Mouse (Mus musculus) MEL (cell line): Measurements from ENCODE around the gene Opcml. TPM values are rescaled to one million over a fixed set of nuclear protein-coding genes. Genes with fewer than 3 reads are reported as not detected.

Source experiments
- DNase-seq: peaks from one replicate; pipeline ENCODE4 v3.0.0; 2011; ENCODE audit warnings: low read depth, low spot score
- H3K27ac ChIP-seq: 2 replicates; pipeline ENCODE4 v1.5.1; 2012; ENCODE audit warnings: low read depth, mild to moderate bottlenecking, control low read depth, low read length, moderate library complexity; ENCODE audit not compliant: control insufficient read depth
- H3K27me3 ChIP-seq, 2 experiments: fragments of 150-350 bp in 1 of 2; sonication (generic) in 1 of 2; 2 replicates each; pipeline ENCODE4 v1.6.1; 2012; ENCODE audit warnings: low read length in 2 of 2, mild to moderate bottlenecking in 2 of 2, improper control_type of control experiment in 1 of 2, moderate library complexity in 1 of 2; ENCODE audit not compliant: insufficient read depth in 2 of 2, control insufficient read depth in 1 of 2
- H3K36me3 ChIP-seq, 2 experiments: 2 replicates each; pipeline ENCODE4 v1.6.1; 2012 to 2014; ENCODE audit warnings: low read length in 2 of 2, improper control_type of control experiment in 1 of 2, inconsistent platforms in 1 of 2, mild to moderate bottlenecking in 1 of 2; ENCODE audit not compliant: insufficient read depth in 2 of 2, control insufficient read depth in 1 of 2
- H3K4me1 ChIP-seq, 2 experiments: fragments of 150-350 bp in 1 of 2; sonication (generic) in 1 of 2; 2 replicates each; pipeline ENCODE4 v1.6.1; 2012; ENCODE audit warnings: low read length in 2 of 2, improper control_type of control experiment in 1 of 2, mild to moderate bottlenecking in 1 of 2; ENCODE audit not compliant: insufficient read depth in 2 of 2, control insufficient read depth in 1 of 2
- H3K4me3 ChIP-seq, 2 experiments: fragments of 150-350 bp in 1 of 2; sonication (generic) in 1 of 2; 2 replicates each; pipeline ENCODE4 v1.5.1; 2012; ENCODE audit warnings: low read depth in 2 of 2, low read length in 2 of 2, mild to moderate bottlenecking in 2 of 2, moderate library complexity in 2 of 2, control low read depth in 1 of 2, improper control_type of control experiment in 1 of 2; ENCODE audit not compliant: control insufficient read depth in 1 of 2, insufficient read depth in 1 of 2
- H3K79me2 ChIP-seq: 2 replicates; pipeline ENCODE4 v1.6.1; 2012; ENCODE audit warnings: mild to moderate bottlenecking, low read length, moderate library complexity; ENCODE audit not compliant: control insufficient read depth, poor library complexity, insufficient read depth
- H3K9ac ChIP-seq: 2 replicates; pipeline ENCODE4 v1.6.1; 2012; ENCODE audit warnings: low read depth, mild to moderate bottlenecking, control low read depth, low read length, moderate library complexity; ENCODE audit not compliant: control insufficient read depth, poor library complexity, severe bottlenecking
- H3K9me3 ChIP-seq: fragments of 150-350 bp; sonication (generic); replicated peaks from 2 replicates; pipeline ENCODE4 v1.6.1; 2012; ENCODE audit warnings: mild to moderate bottlenecking, low read length, improper control_type of control experiment, moderate library complexity; ENCODE audit not compliant: insufficient read depth
- BHLHE40 ChIP-seq: IDR thresholded peaks from 2 replicates; pipeline ENCODE4 v1.6.1; 2012; ENCODE audit warnings: low read depth, mild to moderate bottlenecking, inconsistent platforms, low read length, improper control_type of control experiment, borderline replicate concordance
- CHD1 ChIP-seq: IDR thresholded peaks from 2 replicates; pipeline ENCODE4 v1.6.1; 2012; ENCODE audit warnings: low read depth, mild to moderate bottlenecking, inconsistent platforms, low read length, improper control_type of control experiment
- CHD2 ChIP-seq: IDR thresholded peaks from 2 replicates; pipeline ENCODE4 v1.6.1; 2011; ENCODE audit warnings: low read length, improper control_type of control experiment
- E2F4 ChIP-seq: IDR thresholded peaks from 2 replicates; pipeline ENCODE4 v1.6.1; 2011; ENCODE audit warnings: low read depth, low read length, improper control_type of control experiment, borderline replicate concordance
- ELF1 ChIP-seq: IDR thresholded peaks from 2 replicates; pipeline ENCODE4 v1.6.1; 2014; ENCODE audit warnings: low read depth, mild to moderate bottlenecking, inconsistent platforms, low read length, improper control_type of control experiment, moderate library complexity
- GABPA ChIP-seq: IDR thresholded peaks from 2 replicates; pipeline ENCODE4 v1.6.1; 2012; ENCODE audit warnings: low read depth, mild to moderate bottlenecking, inconsistent platforms, low read length, improper control_type of control experiment, moderate library complexity
- GATA1 ChIP-seq: IDR thresholded peaks from 2 replicates; pipeline ENCODE4 v1.6.1; 2011; ENCODE audit warnings: low read depth, low read length, improper control_type of control experiment
- HCFC1 ChIP-seq: IDR thresholded peaks from 2 replicates; pipeline ENCODE4 v1.6.1; 2012; ENCODE audit warnings: low read depth, mild to moderate bottlenecking, inconsistent platforms, low read length, improper control_type of control experiment, moderate library complexity
- JUND ChIP-seq: IDR thresholded peaks from 2 replicates; pipeline ENCODE4 v1.6.1; 2011; ENCODE audit warnings: low read depth, mild to moderate bottlenecking, improper control_type of control experiment, low read length
- KAT2A ChIP-seq: conservative IDR thresholded peaks from 2 replicates; pipeline ENCODE4 v1.6.1; 2012; ENCODE audit warnings: low read depth, low read length, improper control_type of control experiment, inconsistent platforms
- MAFK ChIP-seq: IDR thresholded peaks from 2 replicates; pipeline ENCODE4 v1.6.1; 2011; ENCODE audit warnings: low read depth, mild to moderate bottlenecking, low read length, improper control_type of control experiment, borderline replicate concordance
- MAX ChIP-seq: IDR thresholded peaks from 2 replicates; pipeline ENCODE4 v1.6.1; 2011; ENCODE audit warnings: low read length, improper control_type of control experiment
- MXI1 ChIP-seq: IDR thresholded peaks from 2 replicates; pipeline ENCODE4 v1.6.1; 2011; ENCODE audit warnings: mild to moderate bottlenecking, low read depth, low read length, improper control_type of control experiment
- MYC ChIP-seq: IDR thresholded peaks from 2 replicates; pipeline ENCODE4 v1.6.1; 2011; ENCODE audit warnings: low read depth, mild to moderate bottlenecking, low read length, improper control_type of control experiment, moderate library complexity
- POLR2AphosphoS2 ChIP-seq: IDR thresholded peaks from 2 replicates; pipeline ENCODE4 v1.6.1; 2011; ENCODE audit warnings: low read length, improper control_type of control experiment
- RAD21 ChIP-seq: IDR thresholded peaks from 2 replicates; pipeline ENCODE4 v1.6.1; 2011; ENCODE audit warnings: mild to moderate bottlenecking, low read depth, low read length, improper control_type of control experiment
- SIN3A ChIP-seq: IDR thresholded peaks from 2 replicates; pipeline ENCODE4 v1.6.1; 2012; ENCODE audit warnings: low read length, improper control_type of control experiment, inconsistent platforms
- SMC3 ChIP-seq: IDR thresholded peaks from 2 replicates; pipeline ENCODE4 v1.6.1; 2011; ENCODE audit warnings: low read depth, low read length, improper control_type of control experiment
- TAL1 ChIP-seq: IDR thresholded peaks from 2 replicates; pipeline ENCODE4 v1.6.1; 2012; ENCODE audit warnings: mild to moderate bottlenecking, inconsistent platforms, low read length, moderate library complexity, mixed read lengths
- TBP ChIP-seq: IDR thresholded peaks from 2 replicates; pipeline ENCODE4 v1.8.0; 2011; ENCODE audit warnings: low read depth, low read length, improper control_type of control experiment
- UBTF ChIP-seq: IDR thresholded peaks from 2 replicates; pipeline ENCODE4 v1.6.1; 2012; ENCODE audit warnings: low read depth, mild to moderate bottlenecking, inconsistent platforms, low read length, improper control_type of control experiment, moderate library complexity, borderline replicate concordance; ENCODE audit not compliant: insufficient read depth
- USF1 ChIP-seq: IDR thresholded peaks from 2 replicates; pipeline ENCODE4 v1.6.1; 2014; ENCODE audit warnings: low read depth, mild to moderate bottlenecking, inconsistent platforms, low read length, improper control_type of control experiment, moderate library complexity
- USF2 ChIP-seq, 2 experiments: IDR thresholded peaks; 2 replicates each; pipeline ENCODE4 v1.6.1; 2011 to 2012; ENCODE audit warnings: improper control_type of control experiment in 2 of 2, low read length in 2 of 2, borderline replicate concordance in 1 of 2, inconsistent platforms in 1 of 2, low read depth in 1 of 2, mild to moderate bottlenecking in 1 of 2; ENCODE audit not compliant: insufficient read depth in 1 of 2
- ZMIZ1 ChIP-seq: IDR thresholded peaks from 2 replicates; pipeline ENCODE4 v1.6.1; 2012; ENCODE audit warnings: low read depth, mild to moderate bottlenecking, inconsistent platforms, low read length, improper control_type of control experiment, moderate library complexity
- ZNF384 ChIP-seq: IDR thresholded peaks from 2 replicates; pipeline ENCODE4 v1.6.1; 2012; ENCODE audit warnings: low read depth, mild to moderate bottlenecking, inconsistent platforms, low read length, improper control_type of control experiment
- polyA plus RNA-seq, 2 experiments: library from polyadenylated mRNA; stranded (reverse) in 1 of 2; unstranded in 1 of 2; fragments of >175 nt in 1 of 2; fragments of >200 nt in 1 of 2; gene quantifications; 2 replicates each; pipeline versions ENCODE4 v1.2.1 to v1.2.4; 2012; ENCODE audit warnings: low replicate concordance in 2 of 2, low read depth in 1 of 2; ENCODE audit not compliant: insufficient read length in 2 of 2, insufficient read depth in 1 of 2, missing spikeins in 1 of 2
- total RNA-seq: library from RNA; depleted of rRNA; stranded (reverse); fragments of 300-350 nt; gene quantifications from 2 replicates; pipeline ENCODE4 v1.2.3, GENCODE M21; 2012

Opcml gene
- total and polyA plus RNA-seq, 3 experiments: not detected

- DNase-seq: no peak
These were observed 11.2 kb downstream of the Opcml start for GRCm38 (mm10) chr9:27801807-27802206.

DNA sequence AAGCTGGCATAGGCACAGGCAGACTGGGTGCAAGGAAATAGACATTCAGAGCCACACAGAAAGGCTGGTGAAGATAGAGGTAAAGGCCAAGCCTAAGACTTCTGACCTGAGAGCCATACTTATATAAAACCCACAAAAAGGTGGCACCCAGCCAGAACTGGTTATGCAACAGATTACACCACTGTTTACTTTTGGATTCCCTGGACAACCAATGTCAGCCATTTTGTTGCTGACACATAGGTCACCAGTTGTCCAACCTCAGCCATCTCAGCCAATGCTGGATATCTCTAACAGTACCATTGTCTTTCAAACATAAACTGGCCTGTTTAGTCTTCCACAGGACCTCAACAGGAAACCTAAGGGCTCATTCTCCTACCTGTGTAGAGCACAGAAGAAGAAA, 11.8 kb downstream of the Opcml start:
- TF ChIP-seq E2F4 (no peak), KAT2A (no peak), SIN3A (no peak), TBP (no peak), CHD2 (no peak), ZMIZ1 (no peak), MXI1 (no peak), POLR2AphosphoS2 (no peak), USF2 (IDR thresholded peaks at IDR 0.05; ENCODE audit: borderline replicate concordance in 1 of 2, insufficient read depth in 1 of 2, low read depth in 1 of 2, low read length in 2 of 2) (no peak), JUND (no peak), TAL1 (no peak), ELF1 (no peak), ZNF384 (no peak), USF1 (no peak), GABPA (no peak), CHD1 (no peak), GATA1 (no peak), HCFC1 (no peak), RAD21 (no peak)
- H3K4me1 ChIP-seq: no peaks in the 10 kb centered on the region
- H3K36me3 ChIP-seq: no peaks in the 10 kb centered on the region
- H3K27ac ChIP-seq: no peak overlapping the region
- no peak overlapping the region for H3K4me3 ChIP-seq
- DNase-seq: no peak
- H3K79me2 ChIP-seq: no peaks in the 10 kb centered on the region
- no peaks in the 10 kb centered on the region for H3K9me3 ChIP-seq
- no peak overlapping the region for H3K9ac ChIP-seq
- no peaks in the 10 kb centered on the region for H3K27me3 ChIP-seq

More at GRCm38 (mm10) chr9:27801807-27802206, 11.2 kb downstream of the Opcml start:
- H3K9ac ChIP-seq: no peak overlapping the region
- H3K27me3 ChIP-seq: no peaks in the 10 kb centered on the region
- H3K9me3 ChIP-seq: no peaks in the 10 kb centered on the region
- no peak for TF ChIP-seq MYC
- no peak for TF ChIP-seq MAFK
- no peak for TF ChIP-seq UBTF
- no peak for TF ChIP-seq KAT2A
- TF ChIP-seq E2F4: no peak
- TF ChIP-seq MAX: no peak
- no peak for TF ChIP-seq TAL1
- TF ChIP-seq HCFC1: no peak
- TF ChIP-seq ZNF384: no peak
- TF ChIP-seq SMC3: no peak
- no peak for TF ChIP-seq BHLHE40
- no peak for TF ChIP-seq ZMIZ1
- no peak for TF ChIP-seq USF1
- TF ChIP-seq, all 39 proteins: peak for 0
- Histone ChIP-seq H3K79me2 (no peaks in the 10 kb centered on the region), H3K4me3 (no peak overlapping the region), H3K4me1 (no peaks in the 10 kb centered on the region), H3K36me3 (no peaks in the 10 kb centered on the region), H3K27ac (no peak overlapping the region)
